Mouse (Mus musculus) kidney, embryonic 14.5 days (tissue): ENCODE measurements around the gene Cbarp. TPM values are rescaled to one million over a fixed set of nuclear protein-coding genes. Genes with fewer than 3 reads are reported as not detected.
A peak's percentile ranks its signal among the peaks of the same experiment; 100 is the strongest.

ENCODE experiments used
- ATAC-seq: fragments of 200-750 bp; cut with Nextera tagmentation; 2 replicates; pipeline ENCODE4 v1.8.0; 2017; ENCODE audit warnings: moderate number of reproducible peaks, mild to moderate bottlenecking, moderate TSS enrichment, moderate library complexity; ENCODE audit not compliant: low FRiP score, low TSS enrichment
- H3K27ac ChIP-seq: fragments of 300-500 bp; sonication (generic); 2 replicates; pipeline ENCODE4 v1.5.1; 2014; ENCODE audit warnings: low read depth, mild to moderate bottlenecking, low read length, moderate library complexity, mixed read lengths
- H3K27me3 ChIP-seq: fragments of 300-500 bp; sonication (generic); 2 replicates; pipeline ENCODE4 v1.6.1; 2014; ENCODE audit warnings: mild to moderate bottlenecking, low read length; ENCODE audit not compliant: control insufficient read depth, insufficient read depth
- H3K36me3 ChIP-seq: fragments of 300-500 bp; sonication (generic); 2 replicates; pipeline ENCODE4 v1.6.1; 2014; ENCODE audit warnings: low read length, mixed read lengths; ENCODE audit not compliant: control insufficient read depth, insufficient read depth
- H3K4me1 ChIP-seq: fragments of 300-500 bp; sonication (generic); 2 replicates; pipeline ENCODE4 v1.6.1; 2014; ENCODE audit warnings: low read length, mixed read lengths; ENCODE audit not compliant: control insufficient read depth, insufficient read depth
- H3K4me2 ChIP-seq: fragments of 300-500 bp; sonication (generic); replicated peaks from 2 replicates; pipeline ENCODE4 v1.6.1; 2014; ENCODE audit warnings: low read depth, mild to moderate bottlenecking, low read length
- H3K4me3 ChIP-seq: fragments of 300-500 bp; sonication (generic); 2 replicates; pipeline ENCODE4 v1.5.1; 2014; ENCODE audit warnings: mild to moderate bottlenecking, low read length
- H3K9ac ChIP-seq: fragments of 300-500 bp; sonication (generic); 2 replicates; pipeline ENCODE4 v1.6.1; 2014; ENCODE audit warnings: low read depth, mild to moderate bottlenecking, low read length, moderate library complexity
- H3K9me3 ChIP-seq: fragments of 300-500 bp; sonication (generic); 2 replicates; pipeline ENCODE4 v1.6.1; 2016; ENCODE audit warnings: low read length; ENCODE audit not compliant: control insufficient read depth
- WGBS: fragments of 180-500 bp; shearing (Covaris S2); extraction: QIAGEN DNeasy Blood & Tissue Kit; methylation state at CpG from one replicate; pipeline ENCODE4 v1.1.7; 2014; 5-methylcytosine and 5-hydroxymethylcytosine counted together
- polyA plus RNA-seq: library from polyadenylated mRNA; unstranded; fragments of >200 nt; fragmentation: Nextera tagmentation; extraction: Ambion mirVana; gene quantifications from 2 replicates; pipeline ENCODE4 v1.2.1, GENCODE M21; 2014

Gene Cbarp
- polyA plus RNA-seq, 1 experiment from 2014 or later = 8.4 TPM

GRCm38 (mm10) chr10:80156002-80156751, 15.5 kb upstream of the Cbarp start:
- no peaks in the 10 kb centered on the region for H3K27me3 ChIP-seq
- ATAC-seq = no peak
- H3K9ac ChIP-seq = peak overlapping the region; percentile 23; the same call in 1 of the 2 replicates
- H3K4me2 ChIP-seq = no peak overlapping the region
- no peak overlapping the region for H3K4me3 ChIP-seq
- H3K36me3 ChIP-seq = peaks cover 65% of the 10 kb centered on the region
- 81% methylated on average over 29 of the region's 29 CpGs for WGBS
- peaks cover 82% of the 10 kb centered on the region for H3K4me1 ChIP-seq
- peak overlapping the region; percentile 37; the same call in 1 of the 2 replicates for H3K27ac ChIP-seq
- no peaks in the 10 kb centered on the region for H3K9me3 ChIP-seq

GRCm38 (mm10) chr10:80155277-80155676, 14.6 kb upstream of the Cbarp start:
- Histone ChIP-seq H3K4me2 (no peak overlapping the region), H3K27ac (0 out of 2 replicates have a peak overlapping the region, but pooled peaks have one; percentile 12), H3K4me3 (no peak overlapping the region), H3K9me3 (no peaks in the 10 kb centered on the region), H3K9ac (peak overlapping the region; percentile 20; the same call in 1 of the 2 replicates), H3K36me3 (peaks cover 66% of the 10 kb centered on the region), H3K4me1 (peaks cover 73% of the 10 kb centered on the region), H3K27me3 (no peaks in the 10 kb centered on the region)
- 37% methylated on average over 1 of the region's 1 CpGs for WGBS
- ATAC-seq = no peak

- no peak for ATAC-seq
- Histone ChIP-seq H3K36me3 (peaks cover 66% of the 10 kb centered on the region), H3K27me3 (no peaks in the 10 kb centered on the region), H3K9ac (no peak overlapping the region), H3K4me3 (0 out of 2 replicates have a peak overlapping the region, but pooled peaks have one; percentile 2), H3K9me3 (no peaks in the 10 kb centered on the region), H3K4me1 (peaks cover 71% of the 10 kb centered on the region), H3K27ac (no peak overlapping the region), H3K4me2 (no peak overlapping the region)
- 82% methylated on average over 7 of the region's 7 CpGs for WGBS
Observed at GRCm38 (mm10) chr10:80154384-80154783, 13.7 kb upstream of the Cbarp start.

DNA sequence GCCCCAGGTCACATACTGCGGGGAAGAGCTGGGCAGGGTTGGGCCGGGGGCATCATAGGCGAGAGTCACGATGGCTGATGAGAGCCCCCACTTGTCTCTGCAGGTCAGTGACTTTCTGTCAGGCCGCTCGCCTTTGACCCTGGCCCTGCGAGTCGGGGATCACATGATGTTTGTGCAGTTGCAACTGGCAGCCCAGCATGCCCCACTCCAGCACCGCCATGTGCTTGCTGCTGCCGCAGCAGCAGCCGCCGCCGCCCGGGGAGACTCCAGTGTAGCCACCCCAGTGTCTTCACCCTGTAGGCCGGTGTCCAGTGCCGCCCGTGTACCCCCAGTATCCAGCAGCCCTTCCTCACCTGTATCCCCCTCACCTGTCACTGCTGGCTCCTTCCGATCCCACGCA, 13.1 kb upstream of the Cbarp start:
- Histone ChIP-seq H3K27me3 (no peaks in the 10 kb centered on the region), H3K4me1 (peaks cover 64% of the 10 kb centered on the region), H3K4me2 (peak overlapping the region; percentile 87), H3K4me3 (peak overlapping the region; percentile 97; the same call in 1 of the 2 replicates), H3K9me3 (no peaks in the 10 kb centered on the region), H3K27ac (peak overlapping the region; percentile 99; the same call in 1 of the 2 replicates), H3K9ac (peak overlapping the region; percentile 99; the same call in 1 of the 2 replicates), H3K36me3 (peaks cover 66% of the 10 kb centered on the region)
- no peak for ATAC-seq
- 71% methylated on average over 19 of the region's 19 CpGs for WGBS

DNA sequence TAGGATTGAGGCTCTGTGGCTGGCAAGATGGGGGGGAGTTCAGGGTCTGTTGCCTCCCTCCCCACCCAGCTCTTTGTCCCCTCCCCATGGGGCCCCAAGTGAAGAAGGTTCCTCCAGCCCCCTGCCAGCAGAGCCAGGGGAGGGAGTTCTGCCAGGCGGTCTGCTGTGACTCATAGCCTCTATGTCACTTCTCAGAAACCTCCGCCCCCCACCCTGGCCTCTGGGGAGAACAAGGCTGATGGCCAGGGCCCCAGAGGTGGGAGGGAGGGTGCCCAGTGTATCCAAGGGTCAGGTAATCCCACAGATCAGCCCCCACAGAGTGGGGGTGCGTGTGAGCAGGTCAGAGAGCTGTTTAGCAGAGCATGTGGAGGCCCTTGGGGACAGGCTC, 12.2 kb upstream of the Cbarp start:
- H3K27me3 ChIP-seq = no peaks in the 10 kb centered on the region
- peak overlapping the region; percentile 97 for H3K4me3 ChIP-seq
- H3K9ac ChIP-seq = peak overlapping the region; percentile 99; the same call in 1 of the 2 replicates
- peak overlapping the region; percentile 87 for H3K4me2 ChIP-seq
- peaks cover 66% of the 10 kb centered on the region for H3K36me3 ChIP-seq
- no peak for ATAC-seq
- peak overlapping the region; percentile 99 for H3K27ac ChIP-seq
- 17% methylated on average over 3 of the region's 3 CpGs for WGBS
- peaks cover 56% of the 10 kb centered on the region for H3K4me1 ChIP-seq
- no peaks in the 10 kb centered on the region for H3K9me3 ChIP-seq

DNA sequence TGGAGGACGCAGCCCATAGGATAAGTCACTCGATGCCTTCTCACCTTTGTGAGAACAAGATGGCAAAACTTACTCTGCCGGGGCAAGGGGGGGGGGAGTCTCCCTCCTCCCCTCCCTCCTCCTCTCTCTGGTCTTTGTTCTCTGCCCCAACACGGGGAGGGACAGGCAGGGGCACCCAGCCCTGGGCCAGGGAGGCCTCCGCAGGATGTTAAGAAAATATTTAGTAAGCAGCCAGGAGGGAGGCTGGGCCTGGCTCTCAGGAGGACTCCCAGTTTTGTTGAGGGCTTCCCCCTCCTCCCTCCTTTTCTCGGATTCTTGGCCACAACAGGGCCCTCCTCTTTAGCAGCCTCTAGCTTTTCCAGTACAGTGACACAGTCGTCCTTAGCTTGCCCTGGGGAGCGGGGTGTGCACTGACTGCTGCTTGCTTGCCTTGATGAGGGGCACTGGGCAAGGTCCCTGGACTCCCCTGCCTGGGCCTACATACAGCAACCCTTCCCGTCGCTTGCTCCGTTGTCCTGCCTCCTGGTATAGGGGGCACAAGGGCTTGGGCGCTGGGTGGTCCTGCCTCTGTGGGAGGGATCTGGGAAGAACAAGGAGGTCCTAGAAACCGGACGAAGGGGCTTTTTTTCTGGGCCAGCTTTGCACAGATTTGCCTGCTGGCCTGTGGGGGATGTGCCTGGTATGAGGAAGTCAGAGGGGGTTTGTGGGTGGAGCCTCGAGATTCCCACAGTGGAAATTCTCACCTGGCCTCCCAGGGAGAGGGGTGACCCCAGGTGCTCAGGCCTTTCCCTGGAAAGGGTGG, 11.6 kb upstream of the Cbarp start:
- peak overlapping the region; percentile 99 for H3K27ac ChIP-seq
- peak overlapping the region; percentile 99 for H3K9ac ChIP-seq
- H3K36me3 ChIP-seq = peaks cover 61% of the 10 kb centered on the region
- H3K27me3 ChIP-seq = no peaks in the 10 kb centered on the region
- peak overlapping the region; percentile 97 for H3K4me3 ChIP-seq
- H3K4me2 ChIP-seq = peak overlapping the region; percentile 87
- H3K9me3 ChIP-seq = no peaks in the 10 kb centered on the region
- 1% methylated on average over 15 of the region's 15 CpGs for WGBS
- H3K4me1 ChIP-seq = peaks cover 55% of the 10 kb centered on the region
- no peak for ATAC-seq

- Histone ChIP-seq H3K9me3 (no peaks in the 10 kb centered on the region), H3K4me1 (peaks cover 56% of the 10 kb centered on the region), H3K4me2 (peak overlapping the region; percentile 87), H3K36me3 (peaks cover 56% of the 10 kb centered on the region), H3K27ac (peak overlapping the region; percentile 99), H3K27me3 (no peaks in the 10 kb centered on the region), H3K4me3 (peak overlapping the region; percentile 97), H3K9ac (peak overlapping the region; percentile 99)
- WGBS = under 1% methylated on average over 26 of the region's 26 CpGs
- no peak for ATAC-seq
Observed at GRCm38 (mm10) chr10:80151211-80152034, 10.8 kb upstream of the Cbarp start.
